Mouse (Mus musculus): Measurements from ENCODE around the gene Gucy1a1. TPM values are rescaled to one million over a fixed set of nuclear protein-coding genes. Genes with fewer than 3 reads are reported as not detected.
"Not testable (repeated sequence)": the region's sequence is repeated elsewhere in the genome, so short reads cannot be mapped to it uniquely, and the experiment has no call there.

Gucy1a1 gene
- 2.8 and 4.3 TPM in 2 replicates for polyA plus RNA-seq (2012; ENCODE audit: insufficient read depth, insufficient read length, missing spikeins)

DNA sequence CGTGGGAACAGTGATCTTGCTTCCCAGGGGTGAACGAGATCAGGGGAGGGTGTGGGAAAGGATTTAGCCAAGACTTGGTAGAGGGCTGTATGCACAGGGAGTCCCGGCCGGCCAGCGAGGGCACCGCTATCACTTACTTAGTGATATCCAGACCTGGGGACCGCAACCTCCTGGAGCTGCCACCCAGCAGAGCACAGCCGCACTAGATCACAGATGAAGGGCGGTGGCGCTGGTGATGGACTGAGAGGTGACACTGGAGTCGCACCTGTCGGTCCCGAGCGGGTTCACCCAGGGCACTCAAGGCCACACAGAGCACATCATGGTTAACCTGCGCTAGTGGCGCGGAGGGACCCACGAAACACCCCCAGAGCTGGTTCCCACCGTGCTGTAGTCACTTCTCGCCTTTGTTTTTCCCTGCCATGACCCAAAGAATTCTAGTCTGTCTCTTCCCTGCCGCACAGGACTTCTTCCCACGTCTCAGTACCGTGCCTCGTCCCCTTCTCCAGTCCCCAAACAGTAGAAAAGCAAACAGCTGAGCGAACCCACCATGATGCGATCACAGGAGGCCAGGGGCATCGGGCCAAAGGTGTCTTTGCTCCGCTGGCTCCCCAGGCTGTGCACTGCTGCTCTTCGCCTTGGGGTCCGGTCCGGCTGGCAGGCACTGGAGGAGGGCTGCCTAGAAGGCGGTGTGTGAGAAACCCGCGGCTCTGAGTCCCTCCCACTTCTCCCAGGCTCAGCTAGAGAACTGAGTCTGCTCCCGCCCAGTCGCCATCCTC, at the start of gene Gucy1a1:
Gucy1a1 (minus strand) TSS at position 664 of the 776 bp plus-strand sequence.
- Histone ChIP-seq H3K4me1 (ENCODE audit: control insufficient read depth, insufficient read depth, insufficient read length, low read length) (no peaks in the 10 kb centered on the region), H3K4me3 (ENCODE audit: insufficient read depth, low read depth, low read length) (peak within 1 kb of the TSS; percentile 54), H3K27ac (replicated peaks; ENCODE audit: low read depth, low read length) (peak within 1 kb of the TSS; percentile 59)

GRCm38 (mm10) chr3:82191559-82192245, 46.1 kb upstream of the Gucy1a1 start:
- Histone ChIP-seq H3K4me3 (ENCODE audit: insufficient read depth, low read depth, low read length) (no peak overlapping the region), H3K4me1 (ENCODE audit: control insufficient read depth, insufficient read depth, insufficient read length, low read length) (no peaks in the 10 kb centered on the region), H3K27ac (replicated peaks; ENCODE audit: low read depth, low read length) (no peak overlapping the region)

- Histone ChIP-seq H3K4me3 (ENCODE audit: insufficient read depth, low read depth, low read length) (no peak overlapping the region), H3K27ac (replicated peaks; ENCODE audit: low read depth, low read length) (no peak overlapping the region), H3K4me1 (ENCODE audit: control insufficient read depth, insufficient read depth, insufficient read length, low read length) (no peaks in the 10 kb centered on the region)
Observed at GRCm38 (mm10) chr3:82185626-82186025, 40.0 kb upstream of the Gucy1a1 start.

DNA sequence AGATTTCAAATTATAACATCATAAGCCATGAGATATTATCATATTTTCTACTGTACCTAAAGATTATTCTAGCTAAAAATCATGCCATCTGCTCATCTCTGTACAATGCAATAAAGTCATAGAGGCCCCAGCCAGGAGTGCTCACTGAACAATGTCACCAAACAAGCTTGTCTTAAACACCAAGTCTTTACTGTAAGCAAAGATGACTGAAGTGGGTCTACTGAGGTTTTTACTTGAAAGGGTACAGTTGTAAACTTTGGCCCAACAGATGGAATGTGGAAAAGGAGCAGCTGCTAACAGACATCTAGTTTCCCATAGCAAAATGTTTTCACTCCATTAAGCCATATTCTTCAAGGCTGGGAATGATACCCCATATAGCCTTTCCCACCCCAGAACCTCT, 35.9 kb upstream of the Gucy1a1 start:
- Histone ChIP-seq H3K4me1 (ENCODE audit: control insufficient read depth, insufficient read depth, insufficient read length, low read length) (no peaks in the 10 kb centered on the region), H3K27ac (replicated peaks; ENCODE audit: low read depth, low read length) (no peak overlapping the region), H3K4me3 (ENCODE audit: insufficient read depth, low read depth, low read length) (no peak overlapping the region)

DNA sequence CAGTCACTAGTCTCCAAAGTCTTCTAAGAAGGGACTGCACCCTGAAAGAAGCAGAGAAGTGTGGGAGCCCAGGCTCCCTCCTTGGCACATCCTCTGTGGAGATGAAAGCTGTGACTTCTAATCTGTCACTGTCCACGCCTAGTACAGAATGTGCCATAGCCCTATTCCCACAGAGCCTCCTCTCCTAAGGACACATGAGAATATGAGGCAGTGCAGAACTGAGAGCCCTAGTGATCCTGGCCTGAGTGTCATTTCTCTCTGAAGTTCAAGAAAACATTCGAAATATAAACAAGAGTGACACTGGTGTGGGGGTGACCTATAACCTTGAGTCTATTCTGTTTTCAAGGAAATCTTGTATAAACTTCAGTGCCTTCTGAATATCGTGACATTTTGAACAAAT, 34.7 kb upstream of the Gucy1a1 start:
- no peaks in the 10 kb centered on the region for H3K4me1 ChIP-seq (ENCODE audit: control insufficient read depth, insufficient read depth, insufficient read length, low read length)
- H3K27ac ChIP-seq (replicated peaks; ENCODE audit: low read depth, low read length), result no peak overlapping the region
- H3K4me3 ChIP-seq (ENCODE audit: insufficient read depth, low read depth, low read length), result no peak overlapping the region

DNA sequence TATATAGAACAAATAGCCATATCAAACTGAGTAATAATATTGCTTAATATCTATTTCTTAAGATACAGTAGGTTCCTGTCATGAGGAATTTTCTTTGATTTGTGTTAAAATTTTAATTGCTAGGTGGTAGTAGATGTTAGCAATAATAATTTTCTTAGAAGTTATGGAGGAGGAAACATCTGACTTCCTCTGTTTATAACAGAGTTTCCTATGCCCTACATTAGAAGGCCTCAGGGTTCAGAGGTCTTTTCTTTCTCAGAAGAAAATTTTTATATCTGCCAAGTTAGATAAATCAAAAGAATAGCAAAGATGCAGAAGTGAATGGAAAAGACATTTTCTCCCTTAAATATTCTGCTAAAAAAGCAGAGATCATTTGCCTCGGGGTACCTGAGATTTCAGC, 29.9 kb upstream of the Gucy1a1 start:
- Histone ChIP-seq H3K27ac (replicated peaks; ENCODE audit: low read depth, low read length) (no peak overlapping the region), H3K4me3 (ENCODE audit: insufficient read depth, low read depth, low read length) (no peak overlapping the region), H3K4me1 (ENCODE audit: control insufficient read depth, insufficient read depth, insufficient read length, low read length) (no peaks in the 10 kb centered on the region)

GRCm38 (mm10) chr3:82167064-82167463, 21.5 kb upstream of the Gucy1a1 start:
- H3K4me1 ChIP-seq (ENCODE audit: control insufficient read depth, insufficient read depth, insufficient read length, low read length), result no peaks in the 10 kb centered on the region

DNA sequence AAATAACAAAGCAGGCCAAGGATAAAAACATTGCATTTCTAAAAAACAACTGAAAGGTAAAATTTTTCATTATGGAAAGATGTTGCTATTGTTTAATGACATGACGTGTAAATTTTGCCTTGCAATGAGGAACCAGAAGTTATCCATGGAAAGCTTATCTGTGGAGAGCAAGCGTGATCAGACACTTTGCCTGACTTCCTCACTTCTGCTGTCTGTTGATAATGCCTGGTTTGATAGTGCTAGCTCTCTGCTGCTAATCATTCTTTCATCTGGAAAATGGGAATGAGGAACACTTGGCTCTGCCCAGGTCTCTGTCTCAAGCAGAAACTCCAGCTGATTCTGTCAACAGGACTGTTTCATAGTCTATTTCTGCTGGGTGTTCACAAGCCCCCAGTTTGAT, 20.3 kb upstream of the Gucy1a1 start:
- Histone ChIP-seq H3K27ac (replicated peaks; ENCODE audit: low read depth, low read length) (no peak overlapping the region), H3K4me1 (ENCODE audit: control insufficient read depth, insufficient read depth, insufficient read length, low read length) (no peaks in the 10 kb centered on the region), H3K4me3 (ENCODE audit: insufficient read depth, low read depth, low read length) (no peak overlapping the region)

More at GRCm38 (mm10) chr3:82167064-82167463, 21.5 kb upstream of the Gucy1a1 start:
- Histone ChIP-seq H3K4me3 (ENCODE audit: insufficient read depth, low read depth, low read length) (no peak overlapping the region), H3K27ac (replicated peaks; ENCODE audit: low read depth, low read length) (no peak overlapping the region)

- H3K4me1 ChIP-seq (ENCODE audit: control insufficient read depth, insufficient read depth, insufficient read length, low read length); H3K27ac ChIP-seq (replicated peaks; ENCODE audit: low read depth, low read length); H3K4me3 ChIP-seq (ENCODE audit: insufficient read depth, low read depth, low read length): not testable (repeated sequence)
Observed at GRCm38 (mm10) chr3:82162992-82163391, 17.4 kb upstream of the Gucy1a1 start.

GRCm38 (mm10) chr3:82145978-82146377, 389 bp upstream of the Gucy1a1 start:
- no peaks in the 10 kb centered on the region for H3K4me1 ChIP-seq (ENCODE audit: control insufficient read depth, insufficient read depth, insufficient read length, low read length)
- no peak overlapping the region for H3K4me3 ChIP-seq (ENCODE audit: insufficient read depth, low read depth, low read length)

GRCm38 (mm10) chr3:82144725-82145125, 864 bp downstream of the Gucy1a1 start:
- Histone ChIP-seq H3K27ac (replicated peaks; ENCODE audit: low read depth, low read length) (0 out of 2 replicates have a peak overlapping the region, but pooled peaks have one; percentile 21), H3K4me3 (ENCODE audit: insufficient read depth, low read depth, low read length) (peak overlapping the region; percentile 54), H3K4me1 (ENCODE audit: control insufficient read depth, insufficient read depth, insufficient read length, low read length) (no peaks in the 10 kb centered on the region)

More at GRCm38 (mm10) chr3:82145978-82146377, 389 bp upstream of the Gucy1a1 start:
- H3K27ac ChIP-seq (replicated peaks; ENCODE audit: low read depth, low read length), result no peak overlapping the region

- no peak overlapping the region for H3K27ac ChIP-seq (replicated peaks; ENCODE audit: low read depth, low read length)
- no peaks in the 10 kb centered on the region for H3K4me1 ChIP-seq (ENCODE audit: control insufficient read depth, insufficient read depth, insufficient read length, low read length)
- no peak overlapping the region for H3K4me3 ChIP-seq (ENCODE audit: insufficient read depth, low read depth, low read length)
Observed at GRCm38 (mm10) chr3:82140781-82141180, 4.8 kb downstream of the Gucy1a1 start.

GRCm38 (mm10) chr3:82138002-82138667, 7.5 kb downstream of the Gucy1a1 start:
- Histone ChIP-seq H3K4me3 (ENCODE audit: insufficient read depth, low read depth, low read length) (no peak overlapping the region), H3K27ac (replicated peaks; ENCODE audit: low read depth, low read length) (no peak overlapping the region), H3K4me1 (ENCODE audit: control insufficient read depth, insufficient read depth, insufficient read length, low read length) (no peaks in the 10 kb centered on the region)

DNA sequence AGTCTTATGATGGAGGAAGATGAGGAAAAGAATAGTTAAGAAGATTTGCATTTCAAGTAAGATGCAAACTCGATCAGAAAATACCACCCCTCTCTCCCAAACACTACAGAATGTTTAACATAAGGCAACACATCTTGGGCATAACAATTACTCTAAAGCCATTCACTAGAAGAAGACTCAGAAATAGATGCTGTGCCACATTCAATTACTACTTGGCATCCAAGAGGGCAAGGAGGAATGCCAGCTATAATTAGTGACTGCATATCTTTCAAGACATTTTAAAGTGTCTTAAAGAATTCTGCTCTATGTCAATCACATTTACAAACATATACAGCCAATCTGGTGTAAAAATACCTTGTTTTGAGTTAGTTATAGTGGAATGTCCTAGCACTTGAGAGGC, 10.1 kb downstream of the Gucy1a1 start:
- Histone ChIP-seq H3K27ac (replicated peaks; ENCODE audit: low read depth, low read length) (no peak overlapping the region), H3K4me1 (ENCODE audit: control insufficient read depth, insufficient read depth, insufficient read length, low read length) (no peaks in the 10 kb centered on the region), H3K4me3 (ENCODE audit: insufficient read depth, low read depth, low read length) (no peak overlapping the region)

- H3K4me3 ChIP-seq (ENCODE audit: insufficient read depth, low read depth, low read length), result no peak overlapping the region
- H3K27ac ChIP-seq (replicated peaks; ENCODE audit: low read depth, low read length), result no peak overlapping the region
- no peaks in the 10 kb centered on the region for H3K4me1 ChIP-seq (ENCODE audit: control insufficient read depth, insufficient read depth, insufficient read length, low read length)
Observed at GRCm38 (mm10) chr3:82129258-82129657, 16.3 kb downstream of the Gucy1a1 start.
